Mouse (Mus musculus) activated CD4-positive, CD25-positive, alpha-beta regulatory T cell (primary cell): ENCODE data around the gene Zfp36l1. TPM values are rescaled to one million over a fixed set of nuclear protein-coding genes. Genes with fewer than 3 reads are reported as not detected.

Experiments
- polyA plus RNA-seq, 2 experiments: library from polyadenylated mRNA; unstranded; fragments of 100-300 nt; shearing (Covaris generic); gene quantifications; one replicate each; pipeline ENCODE4 v1.2.1; 2017

The Zfp36l1 gene
- polyA plus RNA-seq, result 100 to 1,000 TPM in 1 of 2 experiments, 10 to 100 TPM in 1; 73.0 to 132 TPM

DNA sequence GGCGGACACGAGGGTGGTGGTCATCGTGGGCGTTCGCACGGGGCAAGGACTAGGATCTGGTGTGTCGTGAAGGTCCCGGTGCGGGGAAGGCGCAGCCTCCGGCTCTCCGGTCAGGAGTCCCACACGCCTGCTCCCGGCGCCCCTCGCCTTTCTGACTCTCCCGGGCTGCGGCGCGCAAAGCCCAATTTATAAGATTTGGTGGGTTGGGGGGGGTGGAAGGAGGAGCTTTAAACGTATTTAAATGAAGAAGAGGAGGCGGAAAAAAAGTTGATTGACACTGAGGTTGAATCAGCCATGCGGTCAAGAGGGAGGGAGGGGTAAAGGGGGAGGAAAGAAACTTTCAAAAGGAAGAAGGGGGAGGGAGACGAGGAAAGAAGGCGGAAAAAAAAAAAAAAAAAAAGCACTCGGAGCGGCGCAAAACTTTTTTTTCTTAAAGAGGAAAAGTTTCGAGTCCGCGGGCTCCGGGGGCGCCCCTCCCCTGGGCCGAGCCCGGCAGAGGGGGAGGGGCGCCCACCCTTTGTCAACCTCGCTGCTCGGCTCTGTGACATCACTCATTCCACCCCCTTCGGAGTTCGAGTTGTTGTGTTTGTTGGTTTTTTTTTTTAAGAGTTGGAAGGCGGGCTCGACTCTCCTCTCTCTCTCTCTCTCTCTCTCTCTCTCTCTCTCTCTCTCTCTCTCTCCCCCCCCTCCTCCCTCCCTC lies at the start of gene Zfp36l1:
TSS of gene Zfp36l1 (minus strand) at position 162 of the 700 bp plus-strand sequence.

Other genes with a start within 250 kb of the Zfp36l1 start
- 10 to 100 TPM; 19.1 to 31.4 TPM for gene Actn1, start 147.4 kb upstream of the Zfp36l1 start, polyA plus RNA-seq